Mouse (Mus musculus) lung, postnatal 25 days (tissue): ENCODE results near the gene Itk.
A peak's percentile ranks its signal among the peaks of the same experiment; 100 is the strongest.

Source experiments
- DNase-seq: peaks from one replicate; pipeline ENCODE4 v3.0.0; 2022; ENCODE audit warnings: low spot score

Gene Itk

DNA sequence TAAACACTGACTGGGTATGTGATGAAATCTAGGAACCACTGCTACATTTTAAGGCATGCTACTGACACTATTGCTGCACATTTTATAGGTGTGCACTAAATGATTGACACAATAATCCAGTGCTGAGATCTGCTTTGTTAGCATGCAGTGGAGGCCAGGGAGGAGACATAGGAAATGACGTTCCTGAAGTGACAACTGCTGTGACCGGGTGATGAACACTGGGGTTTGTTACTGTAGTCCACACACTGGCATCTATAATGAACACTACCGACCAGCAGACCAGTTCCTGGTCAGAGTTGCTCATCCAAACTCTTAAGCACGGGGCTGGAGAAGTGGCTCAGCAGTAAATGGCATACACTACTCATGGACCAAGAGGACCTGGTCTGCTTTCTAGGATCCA lies 4.1 kb upstream of the Itk start:
- no peak for DNase-seq

DNA sequence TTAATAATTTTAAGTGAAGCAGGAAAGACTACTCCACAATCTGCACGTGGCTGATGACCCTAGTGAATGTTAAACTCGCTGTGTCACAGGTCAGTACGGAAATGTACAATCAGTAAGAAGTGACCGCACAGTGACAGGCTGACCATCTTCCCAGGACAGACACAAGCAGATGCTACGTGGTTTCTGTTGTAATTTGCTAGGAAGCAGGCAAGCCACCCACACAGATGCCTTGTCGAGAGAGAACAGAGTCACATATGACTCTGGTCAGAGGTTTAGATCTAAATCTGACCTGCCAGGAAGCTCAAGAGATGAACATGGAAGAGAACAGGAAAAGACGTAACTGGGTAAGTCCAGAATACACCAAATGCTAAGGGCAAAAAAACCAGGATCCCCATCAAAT lies 3.6 kb upstream of the Itk start:
- DNase-seq: no peak

DNA sequence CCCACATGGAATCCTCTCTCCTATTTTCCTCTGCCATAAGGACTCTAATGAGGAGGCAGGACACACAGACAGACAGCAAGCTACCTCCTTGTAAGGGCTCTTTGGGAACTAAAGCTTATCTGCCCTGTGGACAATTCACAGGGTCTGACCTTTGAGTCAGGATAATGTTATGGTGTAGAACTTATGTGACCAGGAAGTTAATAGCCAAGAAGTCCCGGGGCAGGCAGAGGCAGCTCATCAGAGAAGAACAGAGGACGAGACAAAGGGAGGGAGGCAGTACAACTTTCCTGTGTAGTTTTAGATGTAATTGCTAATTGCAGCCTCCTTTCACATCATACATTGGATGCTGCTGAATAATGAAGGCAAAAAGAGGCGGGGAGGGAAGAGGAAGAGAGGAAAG lies 1.3 kb upstream of the Itk start:
- no peak for DNase-seq

DNA sequence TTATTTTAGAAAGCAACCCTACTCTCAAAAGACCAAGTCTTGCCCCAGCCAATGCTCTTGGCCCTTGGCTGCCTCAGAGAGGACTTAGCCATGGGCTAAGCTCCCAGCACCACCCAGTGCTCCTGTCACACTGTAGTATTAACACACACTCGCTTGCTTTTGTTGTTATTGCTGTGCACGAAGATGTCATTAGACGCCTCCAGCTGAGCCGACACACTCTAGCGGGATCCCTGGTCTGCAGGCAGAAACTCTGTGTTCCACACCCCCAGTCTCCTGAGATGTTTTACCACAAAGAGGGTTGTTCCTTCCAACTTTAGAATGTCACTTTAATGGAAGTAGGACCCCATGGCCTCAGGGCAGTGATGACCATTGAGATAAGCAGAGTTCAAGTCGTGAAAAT lies 877 bp downstream of the Itk start:
- DNase-seq: no peak

DNA sequence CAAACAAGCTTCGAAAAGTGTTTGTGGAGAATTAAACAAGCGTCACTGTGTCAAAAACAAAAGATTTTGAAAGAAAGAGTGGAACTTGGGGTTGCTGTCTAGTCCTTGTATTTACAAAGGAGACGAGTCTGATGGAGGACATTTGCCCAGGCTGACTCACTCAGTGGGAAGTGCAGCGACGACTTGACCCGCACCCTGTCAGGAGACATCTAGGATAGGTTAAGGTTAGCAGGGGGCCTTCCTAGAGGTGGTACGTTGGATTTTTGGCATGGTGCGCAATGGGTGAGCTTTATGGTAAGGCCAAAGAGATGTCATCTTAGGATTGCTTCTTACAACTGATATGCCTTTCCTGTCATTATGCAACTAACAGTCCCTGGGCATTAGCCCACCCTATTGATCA lies 2.3 kb downstream of the Itk start:
- DNase-seq: no peak

DNA sequence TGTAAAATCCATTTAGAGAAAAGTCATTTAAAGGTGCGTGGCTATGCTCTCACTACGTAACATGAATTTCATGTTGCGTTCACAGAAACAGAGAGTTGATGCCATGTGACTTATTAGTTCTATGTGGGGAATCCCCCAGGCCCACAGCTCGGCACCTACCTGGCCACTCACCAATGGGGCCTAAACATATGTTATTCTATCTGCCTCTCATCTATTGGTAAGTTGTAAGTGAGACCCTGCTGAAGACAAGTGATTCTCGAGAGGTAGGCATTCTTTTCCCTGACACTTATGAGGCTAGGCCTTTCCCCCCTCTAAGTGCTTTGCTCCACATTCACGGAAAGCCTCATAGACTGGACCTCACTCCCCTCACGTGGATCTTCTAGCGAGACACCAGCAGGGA lies 2.8 kb downstream of the Itk start:
- DNase-seq: no peak

DNA sequence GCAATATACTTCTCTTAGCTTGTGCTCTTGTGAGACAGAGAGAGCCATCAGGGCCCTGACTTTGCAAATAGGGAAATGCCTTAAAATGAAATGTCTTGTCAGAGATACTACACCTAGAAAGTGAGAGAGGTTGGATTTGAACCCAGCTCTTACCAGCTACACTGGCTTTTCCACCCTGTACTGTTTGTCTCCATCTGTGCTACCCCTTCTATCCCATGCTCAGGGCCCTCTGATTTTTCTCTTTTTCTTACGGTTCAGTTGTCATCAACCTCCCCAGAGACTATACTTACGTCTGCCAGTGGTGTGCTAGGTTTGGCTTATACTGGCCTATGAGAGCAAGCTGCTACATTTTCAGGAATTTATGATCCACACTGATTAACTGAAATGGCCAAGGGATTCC lies 4.4 kb downstream of the Itk start:
- DNase-seq: no peak

DNA sequence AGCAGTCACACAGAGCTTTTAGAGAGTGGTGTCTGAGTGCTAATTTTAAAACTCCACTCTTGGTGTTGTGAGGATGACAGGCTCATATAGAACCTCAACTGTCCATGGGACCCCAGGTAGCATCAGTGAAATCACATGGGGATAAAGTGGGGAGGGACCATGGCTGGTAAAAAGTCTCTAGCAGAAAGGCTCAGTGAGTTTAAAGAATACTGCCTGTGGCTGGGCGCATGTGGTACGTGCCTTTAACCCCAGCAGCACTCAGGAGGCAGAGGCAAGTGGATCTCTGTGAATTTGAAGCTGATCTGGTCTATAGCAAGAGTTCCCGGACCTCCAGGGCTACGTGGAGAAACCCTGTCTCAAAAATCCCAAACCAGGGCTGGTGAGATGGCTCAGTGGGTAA lies 6.8 kb downstream of the Itk start:
- DNase-seq: no peak

DNA sequence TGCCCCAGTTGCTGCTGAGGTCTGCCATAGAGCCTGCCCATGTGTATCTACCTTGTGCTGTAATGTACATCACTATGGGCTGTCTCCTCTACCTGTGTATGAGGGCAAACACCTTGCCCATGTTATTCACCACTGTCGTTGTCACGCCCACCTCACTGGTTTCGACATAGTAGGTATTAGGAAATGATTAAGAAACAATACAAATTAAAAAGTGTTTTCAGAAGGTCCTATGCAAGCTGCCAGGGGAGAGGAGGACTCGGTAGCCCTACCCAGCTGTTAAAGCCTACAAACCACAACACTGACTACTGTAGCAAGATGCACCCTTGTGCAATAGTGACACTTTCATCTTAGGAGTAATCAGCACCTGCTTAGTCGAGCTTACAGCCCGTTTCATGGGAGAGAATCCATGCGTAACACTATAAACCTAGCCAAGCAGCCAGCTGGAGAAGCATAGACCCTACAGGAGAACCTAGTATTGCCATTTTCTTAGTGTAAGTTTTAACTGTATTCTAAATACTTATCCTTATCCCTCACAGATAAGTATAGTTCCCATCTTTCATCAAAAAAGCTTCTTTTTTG lies 9.1 kb downstream of the Itk start:
- no peak for DNase-seq

DNA sequence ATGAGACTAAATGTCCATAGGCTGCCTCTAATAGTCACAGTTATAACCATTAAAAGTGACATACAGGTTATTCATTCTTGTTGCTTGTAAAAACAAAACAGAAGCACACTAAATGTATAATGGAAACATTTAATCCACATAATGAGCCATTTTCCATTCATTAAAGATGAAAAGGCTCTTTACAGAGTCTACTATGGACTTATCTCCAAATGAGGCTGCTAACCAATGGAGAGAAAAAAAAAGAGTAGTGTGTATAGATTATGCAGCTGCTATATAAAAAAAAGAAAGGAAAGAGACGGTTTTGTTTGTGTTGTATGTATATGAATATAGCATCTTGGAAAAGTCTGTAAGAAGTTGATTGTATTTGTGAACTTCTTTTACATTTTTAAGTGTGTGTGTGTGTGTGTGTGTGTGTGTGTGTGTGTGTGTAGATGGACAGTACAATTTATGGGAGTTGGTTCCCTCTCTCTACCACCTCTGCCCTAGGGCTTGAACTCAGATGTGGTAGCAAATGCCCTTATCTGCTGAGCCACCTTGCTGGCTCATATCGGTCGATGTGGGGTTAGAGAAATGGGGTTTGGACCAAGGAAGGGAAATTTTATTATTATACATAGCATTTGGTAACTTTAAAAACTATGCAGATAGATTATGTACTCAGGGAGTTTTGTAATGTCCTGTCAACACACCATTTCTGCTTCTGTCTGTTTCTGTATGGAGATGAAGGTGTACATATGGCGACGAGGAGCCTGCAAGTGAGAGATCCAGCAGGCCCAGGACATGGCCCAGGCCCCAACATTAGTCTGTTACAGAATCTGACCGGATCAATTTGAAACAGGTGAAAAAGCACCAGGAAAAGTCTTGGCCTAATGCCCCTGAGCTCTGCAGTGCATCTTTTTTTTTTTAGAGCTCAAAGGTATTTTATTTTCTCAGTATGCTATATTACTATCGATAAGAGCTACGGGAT lies 11.2 kb downstream of the Itk start:
- no peak for DNase-seq

DNA sequence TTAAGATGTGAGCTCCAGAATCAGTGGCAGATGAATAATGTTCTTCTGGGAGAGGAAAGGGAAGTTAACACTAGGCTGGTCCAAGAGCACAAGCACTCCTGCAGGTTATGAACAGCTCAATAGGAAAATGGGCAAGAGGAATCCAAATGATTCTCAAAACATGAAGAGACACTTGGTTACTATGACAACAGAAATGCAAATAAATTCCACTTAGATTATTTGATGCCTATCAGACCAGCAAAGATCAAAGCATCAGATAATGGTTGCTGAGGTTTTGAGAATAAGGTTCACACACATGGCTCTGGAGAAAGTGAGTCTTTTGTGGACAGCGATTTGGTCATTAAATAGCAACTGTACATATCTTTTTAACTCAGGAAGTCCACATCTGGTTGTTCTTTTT lies 12.0 kb downstream of the Itk start:
- DNase-seq: no peak

DNA sequence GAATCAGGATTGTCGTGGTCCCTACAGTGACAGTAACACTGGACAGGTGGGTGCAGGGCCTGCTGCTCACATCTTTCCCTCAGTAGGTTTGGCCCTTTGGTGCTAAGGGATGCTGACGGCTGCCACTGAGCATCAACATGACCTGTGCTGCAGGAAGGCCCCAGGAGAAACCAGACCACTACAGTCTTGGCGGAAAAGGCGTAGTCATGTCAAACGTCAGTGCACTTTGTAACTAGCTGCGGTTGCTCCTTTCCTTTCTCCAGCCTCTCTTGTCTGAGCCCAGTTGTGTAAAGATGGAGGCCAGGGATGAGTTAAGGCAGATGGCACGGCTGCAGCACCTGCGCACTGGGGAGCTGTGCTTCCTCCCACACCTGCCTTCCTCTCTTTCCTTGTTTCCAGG lies 14.3 kb downstream of the Itk start:
- no peak for DNase-seq

DNA sequence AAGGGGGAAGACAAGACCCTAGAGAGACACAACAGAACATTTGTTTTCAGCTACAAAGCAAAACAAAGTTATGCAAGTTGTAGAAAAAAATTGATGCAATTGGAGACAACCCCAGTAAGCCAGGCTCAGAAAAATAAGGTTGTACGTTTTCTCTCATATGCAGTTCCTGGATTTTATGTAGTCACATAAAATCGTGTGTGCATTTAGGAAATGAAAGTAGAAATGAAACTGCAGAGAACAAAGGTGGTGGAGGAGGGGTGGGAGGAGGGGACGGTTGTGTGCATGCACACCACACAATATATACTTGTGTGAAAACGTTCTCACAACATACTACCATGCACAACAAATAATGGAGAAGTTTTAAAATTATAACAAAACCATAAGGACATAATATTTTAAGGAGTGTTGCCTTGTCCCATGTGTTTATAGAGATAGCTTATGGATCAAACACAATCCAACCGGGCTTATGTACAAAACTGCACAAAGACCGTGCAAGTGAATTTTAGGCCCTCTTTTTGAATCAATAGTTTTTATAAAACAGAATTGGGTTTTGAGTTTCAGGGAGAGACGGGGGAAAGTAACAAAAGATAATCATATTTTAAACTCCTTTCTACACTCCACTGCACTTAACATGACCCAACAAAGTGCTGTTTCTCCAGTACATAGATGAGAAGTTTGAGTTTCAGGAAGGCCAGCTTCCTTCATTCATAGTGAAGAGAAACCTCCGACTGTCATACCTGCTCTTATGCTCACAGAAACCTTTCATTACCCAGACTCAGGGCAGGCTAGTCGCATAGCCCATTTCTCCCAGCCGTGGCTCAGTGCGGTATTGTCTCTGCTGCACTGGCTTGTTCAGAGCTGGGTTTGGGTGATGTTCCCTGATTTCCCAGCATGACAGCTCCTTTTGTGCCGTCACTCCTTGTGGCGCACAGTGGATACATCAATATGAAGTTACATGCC lies 16.0 kb downstream of the Itk start:
- no peak for DNase-seq

DNA sequence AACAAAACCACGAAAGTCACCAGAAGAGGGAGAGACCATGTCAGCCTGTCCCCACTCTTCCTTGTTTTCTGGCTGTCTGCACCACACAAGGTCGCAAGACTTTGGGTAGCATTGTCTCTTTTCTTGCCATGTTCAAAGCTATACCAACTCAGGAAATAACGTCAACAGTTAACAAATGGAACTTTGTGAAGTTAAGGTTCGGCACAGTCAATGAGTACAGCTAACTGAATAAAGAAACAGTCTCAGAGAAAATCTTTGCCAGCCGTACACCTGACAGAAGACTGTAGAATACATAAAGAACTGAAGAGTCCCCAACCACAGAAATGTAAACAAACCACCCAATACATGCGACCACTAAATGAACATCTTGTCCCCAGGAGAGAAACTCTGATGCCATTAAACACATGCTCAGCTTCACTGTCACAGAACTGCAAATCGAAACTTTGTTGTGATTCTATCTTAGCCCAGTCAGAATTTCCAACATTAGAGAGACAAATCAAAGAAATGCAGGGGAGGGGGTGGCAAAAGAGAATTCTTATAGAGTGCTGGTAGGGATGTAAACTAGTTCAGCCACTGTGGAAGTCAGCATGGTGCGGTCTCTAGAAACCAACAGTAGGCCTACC lies 16.9 kb downstream of the Itk start:
- DNase-seq: peak; percentile 14

DNA sequence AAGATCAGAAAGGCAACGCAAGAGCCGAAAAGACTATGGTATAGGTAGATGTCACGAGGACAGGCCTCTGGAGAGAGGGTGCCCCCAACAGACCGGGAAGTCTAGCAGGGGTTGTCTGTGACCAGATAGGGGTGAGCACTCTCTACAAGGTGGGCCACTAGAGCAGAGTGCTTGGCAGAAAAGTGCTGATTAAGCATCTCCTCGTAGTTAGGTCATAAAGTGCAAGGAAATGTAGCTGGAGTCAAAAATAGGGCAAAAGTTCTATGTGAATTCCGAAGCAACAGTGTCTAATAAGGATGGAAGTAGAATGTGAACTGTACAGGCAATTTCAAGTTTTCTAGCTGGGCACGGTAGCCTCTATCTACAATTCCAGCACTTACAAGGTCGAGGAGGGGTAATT lies 18.1 kb downstream of the Itk start:
- no peak for DNase-seq

DNA sequence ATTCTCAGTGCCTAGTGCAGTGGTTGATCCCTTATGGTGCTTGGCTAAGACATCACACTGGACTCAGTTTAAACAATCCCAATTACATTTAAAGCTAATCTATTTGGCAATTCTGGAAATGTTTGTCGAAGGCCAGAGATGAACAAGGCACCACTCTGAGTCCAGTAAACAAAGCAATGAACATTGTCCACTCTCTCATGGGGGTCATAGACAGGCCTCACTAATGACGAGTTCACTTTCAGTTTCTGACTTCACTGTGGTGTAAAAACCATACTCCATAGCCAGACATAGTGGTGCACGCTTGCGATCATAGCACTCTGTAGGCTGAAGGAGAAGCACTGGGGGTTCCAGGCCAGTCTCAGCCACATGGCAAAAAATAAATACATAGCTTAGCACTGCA lies 18.9 kb downstream of the Itk start:
- no peak for DNase-seq

DNA sequence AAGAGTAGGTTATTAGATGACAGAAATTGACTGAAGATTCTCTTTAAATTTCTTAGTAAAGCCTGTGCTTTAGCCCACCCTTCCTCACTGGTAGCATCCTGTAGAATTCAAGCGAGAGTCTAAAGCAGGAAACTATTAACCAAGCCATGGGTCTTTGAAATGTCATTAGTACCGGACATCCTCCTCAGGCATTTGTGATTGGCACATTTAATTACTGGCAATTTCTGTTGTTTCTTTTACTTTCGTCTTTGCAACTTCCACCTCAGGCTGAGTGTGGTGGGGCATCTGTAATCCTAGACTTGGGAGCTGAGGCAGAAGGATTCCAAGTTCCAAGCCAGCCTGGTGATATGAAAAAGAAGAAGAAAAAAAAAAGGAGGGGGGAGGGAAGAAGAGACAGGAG lies 23.0 kb downstream of the Itk start:
- DNase-seq: no peak

DNA sequence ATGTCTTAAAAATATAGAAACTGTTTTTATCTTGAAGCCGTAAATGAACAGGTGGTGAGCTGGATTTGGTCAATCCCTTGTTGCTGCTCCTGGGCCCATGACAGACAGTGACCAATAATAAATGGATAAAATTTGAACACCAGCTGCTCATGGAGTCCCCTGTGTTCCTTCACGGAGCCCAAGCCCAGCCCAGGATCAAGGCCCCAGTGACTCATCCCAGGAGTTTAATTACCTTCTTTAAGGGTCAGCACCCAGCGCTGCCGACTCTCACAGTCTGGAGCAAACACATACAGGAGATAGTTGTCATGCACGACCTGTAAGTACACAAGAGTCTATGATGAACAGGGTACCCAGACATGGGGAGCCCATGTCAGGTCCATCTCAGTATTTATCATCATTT lies 23.6 kb downstream of the Itk start:
- DNase-seq: no peak

DNA sequence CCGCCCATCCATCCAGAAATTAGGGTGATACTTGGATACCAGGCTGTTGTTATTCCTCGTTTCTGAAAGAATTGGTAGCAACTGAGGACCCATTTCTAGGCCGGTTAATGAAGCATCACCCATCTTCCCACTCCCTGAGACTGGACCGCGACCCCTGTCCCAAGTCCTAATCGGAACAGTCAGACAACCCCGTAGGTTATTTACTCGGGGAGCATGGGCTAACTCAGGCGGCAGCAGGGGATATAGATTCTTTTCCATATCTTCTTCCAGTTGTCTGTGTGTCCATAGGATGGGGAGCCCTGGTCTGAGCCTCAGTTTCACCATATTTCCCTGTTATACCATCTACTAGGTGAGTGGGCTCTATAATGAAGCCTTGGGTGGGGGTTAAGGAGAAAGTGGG lies 25.5 kb downstream of the Itk start:
- DNase-seq: no peak

DNA sequence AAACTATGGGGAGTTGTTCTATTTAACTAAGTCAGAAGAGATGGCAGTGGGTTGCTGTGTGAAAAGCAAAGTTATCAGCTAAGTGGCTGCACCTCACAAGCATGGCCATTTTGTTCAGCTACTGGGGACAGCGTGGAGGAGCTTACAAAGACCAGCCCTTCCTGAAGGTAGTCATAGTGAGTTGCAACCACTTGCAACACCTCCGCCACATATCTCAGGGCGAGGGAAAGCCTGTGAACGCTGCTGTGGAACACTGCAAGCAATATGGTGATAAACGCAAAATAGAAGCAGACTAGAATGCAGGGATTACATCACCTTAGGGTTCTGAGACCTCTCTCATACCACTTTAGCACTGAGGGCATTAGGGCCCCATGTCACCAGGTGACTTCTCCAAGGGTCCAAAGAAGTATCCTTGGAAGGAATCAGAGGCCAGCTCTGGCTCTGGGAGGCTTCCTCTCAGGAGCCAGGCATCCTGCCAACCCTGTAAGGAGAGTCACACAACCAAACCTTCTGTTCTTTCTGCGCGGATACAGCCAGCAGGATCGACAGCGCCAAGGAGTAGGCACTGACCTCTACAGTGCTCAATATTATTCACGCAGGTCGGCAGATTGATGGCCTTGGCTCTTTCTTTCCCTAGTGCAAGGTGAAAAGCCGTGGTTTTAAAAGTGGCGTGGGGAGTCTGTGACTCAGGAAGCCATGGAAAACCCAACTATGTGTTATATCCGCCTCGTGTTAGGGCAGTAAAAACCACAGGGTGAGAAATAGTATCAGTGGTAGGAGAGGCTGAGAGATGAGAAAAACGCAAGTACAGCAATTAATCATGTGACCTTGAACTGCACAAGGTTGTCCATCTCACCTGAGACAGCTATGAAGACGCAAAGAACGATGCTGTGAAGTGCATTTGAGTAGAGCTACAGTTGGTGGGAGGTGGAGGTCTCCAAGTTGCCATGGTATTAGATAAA lies 27.0 kb downstream of the Itk start:
- DNase-seq: no peak
